Mouse (Mus musculus) gastrocnemius, adult 2 months (tissue): ENCODE results near the gene Ppp2r2c. TPM values are rescaled to one million over a fixed set of nuclear protein-coding genes. Genes with fewer than 3 reads are reported as not detected.

ENCODE experiments used
- DNase-seq: peaks from one replicate; pipeline ENCODE4 v3.0.0; 2022
- H3K27ac ChIP-seq: fragments of 200-600 bp; 2 replicates; pipeline ENCODE4 v1.8.1; 2022; ENCODE audit warnings: mild to moderate bottlenecking
- H3K4me3 ChIP-seq: fragments of 200-600 bp; 2 replicates; pipeline ENCODE4 v1.8.1; 2022; ENCODE audit warnings: mild to moderate bottlenecking, moderate library complexity
- CTCF ChIP-seq: fragments of 200-600 bp; IDR thresholded peaks from 2 replicates; pipeline ENCODE4 v1.8.1; 2022; ENCODE audit warnings: antibody characterized with exemption, mild to moderate bottlenecking, moderate library complexity
- intact Hi-C: fragments of 180-260 bp; cut with DNase I; formaldehyde crosslinking; loops from one replicate; pipeline ENCODE4 v1.15.1; 2025
- total RNA-seq, 2 experiments: library from RNA; stranded (reverse); gene quantifications; 2 replicates each; pipeline ENCODE4 v1.2.3; 2021

The Ppp2r2c gene
- total RNA-seq, 2 experiments from 2014 or later = 0.17 to 0.18 TPM

DNA sequence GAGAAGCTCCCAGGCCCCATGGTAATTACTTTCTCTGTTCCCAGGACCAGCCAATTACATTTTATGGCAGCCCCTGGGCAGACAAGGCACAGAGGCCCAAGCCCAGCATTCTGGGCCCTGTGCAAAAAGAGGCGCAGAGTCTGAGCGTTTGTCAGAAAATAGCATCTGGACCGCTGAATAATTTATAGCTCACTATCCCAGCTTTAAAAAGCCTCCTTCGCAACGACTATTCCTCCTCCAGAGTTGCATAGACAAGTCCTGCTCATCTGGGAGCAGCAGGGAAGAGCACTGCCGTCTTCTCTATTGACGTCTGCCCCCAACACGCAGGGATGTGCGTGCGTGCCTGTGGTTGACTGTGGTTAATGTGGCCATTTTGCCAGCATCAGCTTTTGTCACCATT is 23.8 kb upstream of the Ppp2r2c start:
- Histone ChIP-seq H3K27ac (no peak overlapping the region), H3K4me3 (no peak overlapping the region)
- DNase-seq = no peak
- intact Hi-C loops = no loop called here
- TF ChIP-seq CTCF = no peak

DNA sequence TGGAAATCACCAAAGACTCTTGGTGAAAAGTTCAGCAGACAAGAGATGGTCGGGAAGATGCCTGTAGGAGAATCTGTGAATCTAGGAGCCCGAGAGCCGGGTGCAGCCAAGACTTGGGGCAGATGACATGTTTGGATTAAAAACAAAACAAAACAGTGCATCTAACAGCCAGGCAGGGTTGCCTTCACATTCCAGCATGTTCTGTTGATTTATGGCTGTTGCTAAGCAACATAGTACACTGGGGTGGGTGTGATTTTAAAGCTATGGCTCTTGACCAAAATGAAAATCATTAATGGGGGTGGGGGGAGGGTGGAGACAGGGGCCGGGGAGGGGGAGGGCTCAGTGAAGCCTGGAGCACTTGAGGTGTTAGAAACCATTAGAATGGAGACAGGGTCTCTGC is 16.7 kb upstream of the Ppp2r2c start:
- TF ChIP-seq CTCF = no peak
- no peak for DNase-seq
- intact Hi-C loops = no loop called here
- H3K27ac ChIP-seq = no peak overlapping the region
- no peak overlapping the region for H3K4me3 ChIP-seq

- TF ChIP-seq CTCF = no peak
- no peak overlapping the region for H3K4me3 ChIP-seq
Measured at GRCm38 (mm10) chr5:36855180-36855579, 13.1 kb upstream of the Ppp2r2c start.

GRCm38 (mm10) chr5:36856529-36856928 is 11.8 kb upstream of the Ppp2r2c start:
- no peak overlapping the region for H3K27ac ChIP-seq
- no peak for TF ChIP-seq CTCF
- H3K4me3 ChIP-seq = no peak overlapping the region
- DNase-seq = no peak
- intact Hi-C loops = no loop called here

More at GRCm38 (mm10) chr5:36855180-36855579, 13.1 kb upstream of the Ppp2r2c start:
- intact Hi-C loops = no loop called here
- DNase-seq = no peak
- H3K27ac ChIP-seq = no peak overlapping the region

DNA sequence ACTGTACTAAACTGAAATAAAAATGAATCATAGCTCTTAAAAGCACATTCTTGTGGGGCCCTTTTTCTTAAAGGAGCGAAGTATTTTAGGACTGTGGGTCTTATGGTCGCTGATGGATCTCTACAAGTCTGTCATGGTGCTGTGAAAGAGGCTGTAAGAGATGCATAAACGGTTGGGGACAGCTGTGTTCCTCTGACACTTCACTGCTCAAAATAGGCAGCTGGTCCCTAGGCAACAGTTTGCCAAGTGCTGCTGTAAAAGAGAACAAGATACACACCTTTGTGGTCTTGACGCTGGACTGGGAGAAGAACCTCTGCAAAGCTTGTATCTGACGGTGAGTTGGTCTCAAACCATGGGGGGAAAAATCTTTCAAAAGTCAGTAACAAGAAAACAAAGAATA is 10.8 kb upstream of the Ppp2r2c start:
- no peak for TF ChIP-seq CTCF
- intact Hi-C loops = no loop called here
- no peak for DNase-seq
- Histone ChIP-seq H3K27ac (no peak overlapping the region), H3K4me3 (no peak overlapping the region)

DNA sequence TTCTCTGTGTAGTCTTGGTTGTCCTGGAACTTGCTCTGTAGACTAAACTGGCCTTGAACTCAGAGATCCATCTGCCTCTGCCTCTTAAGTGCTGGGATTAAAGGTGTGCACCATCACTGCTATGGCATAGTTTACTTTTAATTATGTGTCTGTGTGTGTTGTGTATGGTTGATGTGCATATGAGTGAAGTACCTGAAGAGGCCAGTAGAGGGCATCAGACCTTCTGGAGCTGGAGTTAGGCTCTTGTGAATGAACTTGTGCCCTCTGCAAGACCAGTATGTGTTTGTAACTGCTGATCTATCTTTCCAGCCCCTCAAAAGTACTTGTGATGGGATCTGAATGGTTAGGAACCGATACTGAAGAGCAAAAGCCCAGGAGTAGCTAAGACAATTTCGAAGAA is 7.2 kb upstream of the Ppp2r2c start:
- Histone ChIP-seq H3K4me3 (no peak overlapping the region), H3K27ac (no peak overlapping the region)
- peak; percentile 41 for TF ChIP-seq CTCF
- DNase-seq = no peak
- intact Hi-C loops = no loop called here

DNA sequence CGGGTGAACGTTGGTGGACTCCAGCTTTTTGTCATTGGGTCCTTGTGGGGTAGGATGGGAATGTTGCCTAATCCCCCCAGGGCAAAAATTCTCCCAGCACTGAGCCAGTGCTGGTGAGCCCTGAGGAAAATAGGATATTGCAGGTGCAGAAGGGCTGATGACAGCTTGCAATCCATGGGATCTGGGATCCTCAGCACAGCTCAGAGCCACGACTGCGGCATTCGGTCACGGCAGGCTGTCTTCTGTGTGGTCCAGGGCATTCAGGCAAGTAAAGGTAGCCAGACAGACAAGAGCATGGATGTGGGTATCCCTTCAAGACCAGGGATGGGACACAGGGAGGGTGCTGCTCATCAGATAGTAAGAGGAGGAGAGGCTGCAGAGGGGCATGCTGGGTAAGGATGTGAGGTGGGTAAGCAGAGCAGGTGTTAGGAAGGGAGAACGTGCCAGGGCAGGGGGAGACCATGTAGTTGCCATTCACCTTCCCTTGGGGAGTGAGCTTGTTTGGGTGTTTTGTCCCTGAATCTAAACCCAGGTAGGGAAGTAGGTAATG is 1.5 kb upstream of the Ppp2r2c start:
- Histone ChIP-seq H3K27ac (no peak overlapping the region), H3K4me3 (no peak overlapping the region)
- DNase-seq = no peak
- intact Hi-C loops = no loop called here
- TF ChIP-seq CTCF = no peak

DNA sequence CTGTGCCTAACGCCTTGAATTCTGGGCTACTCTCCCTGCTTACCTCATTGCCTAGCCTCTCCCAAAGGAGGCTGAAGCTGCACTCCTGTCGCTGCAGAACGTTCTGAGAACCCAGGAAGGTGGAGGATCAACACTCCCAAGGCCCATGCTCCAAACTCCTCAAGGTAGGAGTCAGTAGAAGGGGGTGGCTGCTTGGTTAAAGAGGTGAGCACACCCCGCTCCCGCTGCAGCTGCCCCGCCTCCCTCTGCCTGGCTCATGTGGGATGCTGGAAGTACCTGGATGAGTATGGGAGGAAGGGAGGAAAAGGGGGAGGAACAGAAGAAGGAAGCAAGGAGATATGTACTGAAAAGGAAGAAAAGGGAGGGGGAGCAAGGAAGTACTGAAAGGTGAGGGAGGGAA is 752 bp upstream of the Ppp2r2c start:
- Histone ChIP-seq H3K27ac (no peak overlapping the region), H3K4me3 (no peak overlapping the region)
- TF ChIP-seq CTCF = no peak
- no peak for DNase-seq
- intact Hi-C loops = no loop called here

DNA sequence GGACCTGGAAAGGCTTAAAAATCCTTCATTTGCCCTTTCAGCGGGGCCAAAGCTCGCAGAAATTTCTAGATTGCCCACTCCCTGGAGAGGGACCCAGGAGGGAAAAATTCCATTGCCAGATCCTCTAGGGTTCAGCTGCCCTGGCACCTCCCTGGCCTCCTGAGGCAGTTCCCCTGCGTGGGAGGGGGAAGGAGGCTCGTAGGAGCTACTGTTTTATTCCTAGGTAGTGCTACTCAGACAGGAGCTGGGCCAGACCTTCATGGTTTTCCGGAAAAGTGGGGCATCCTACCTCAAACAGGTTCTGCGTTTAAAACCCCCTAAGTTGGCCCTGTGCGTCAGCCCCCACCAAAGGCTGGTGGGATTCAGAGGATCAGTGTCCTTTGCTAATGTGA is 869 bp downstream of the Ppp2r2c start:
- Histone ChIP-seq H3K4me3 (peak overlapping the region; percentile 43), H3K27ac (no peak overlapping the region)
- intact Hi-C loops = no loop called here
- no peak for TF ChIP-seq CTCF
- DNase-seq = no peak

DNA sequence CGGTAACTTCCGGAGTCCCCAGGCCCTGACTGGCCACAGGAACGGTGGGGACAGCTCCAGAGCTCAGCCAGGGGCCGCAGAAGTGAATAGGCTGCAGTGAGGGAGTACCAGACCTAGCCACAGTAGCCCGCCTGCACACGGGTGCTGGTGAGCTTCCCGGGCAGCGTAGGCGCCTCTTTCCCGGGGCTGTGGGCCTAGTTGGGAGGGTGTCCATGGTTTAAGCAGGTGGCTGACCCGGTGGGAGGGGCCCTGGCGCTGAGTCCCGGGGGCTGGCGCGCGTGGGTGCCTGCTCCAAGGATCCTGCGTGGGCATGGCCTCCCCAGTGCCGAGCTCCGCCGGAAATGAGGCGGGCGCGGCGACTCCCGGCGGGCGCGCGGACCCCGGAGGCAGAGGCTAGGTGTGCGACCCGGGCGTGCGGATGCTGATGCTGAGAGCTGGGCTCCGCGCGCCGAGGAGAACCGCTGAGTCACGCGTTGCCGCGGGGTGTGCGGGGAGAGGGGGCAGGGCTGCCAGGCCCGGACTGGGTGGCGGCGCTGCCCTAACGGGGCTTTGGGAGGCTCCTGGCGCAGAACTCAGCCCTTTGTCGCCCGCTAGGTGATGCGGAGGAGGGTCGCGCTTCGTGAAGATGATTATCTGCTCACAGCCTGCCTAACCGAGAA is 1.4 kb downstream of the Ppp2r2c start:
- intact Hi-C loops = no loop called here
- no peak for TF ChIP-seq CTCF
- no peak for DNase-seq
- H3K27ac ChIP-seq = no peak overlapping the region
- H3K4me3 ChIP-seq = peak overlapping the region; percentile 34

DNA sequence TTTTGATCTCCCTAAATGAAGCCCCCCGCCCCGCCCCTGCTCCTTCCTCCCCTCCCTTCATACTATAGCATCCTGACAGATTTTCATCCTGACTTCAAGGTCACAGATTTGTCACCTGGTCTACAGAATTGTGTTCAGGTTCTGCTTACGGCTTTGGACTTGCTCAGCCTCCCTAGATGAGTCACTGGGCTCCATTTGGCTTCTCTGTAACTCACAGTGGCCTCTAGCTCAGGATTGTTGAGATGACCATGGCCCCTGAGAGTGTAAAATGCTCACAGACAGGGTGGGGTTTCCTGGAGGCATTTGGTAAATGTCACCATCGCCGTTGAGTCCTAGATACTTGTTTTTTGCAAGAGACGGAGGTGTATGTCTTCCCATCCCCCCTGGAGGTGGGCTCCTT is 2.6 kb downstream of the Ppp2r2c start:
- Histone ChIP-seq H3K4me3 (no peak overlapping the region), H3K27ac (no peak overlapping the region)
- TF ChIP-seq CTCF = no peak
- DNase-seq = no peak
- intact Hi-C loops = no loop called here

GRCm38 (mm10) chr5:36875956-36876355 is 7.6 kb downstream of the Ppp2r2c start:
- no peak for TF ChIP-seq CTCF
- intact Hi-C loops = no loop called here
- no peak overlapping the region for H3K27ac ChIP-seq
- no peak overlapping the region for H3K4me3 ChIP-seq
- no peak for DNase-seq

GRCm38 (mm10) chr5:36876777-36877396 is 8.6 kb downstream of the Ppp2r2c start:
- no peak for TF ChIP-seq CTCF
- no peak overlapping the region for H3K4me3 ChIP-seq
- no peak for DNase-seq
- intact Hi-C loops = no loop called here
- no peak overlapping the region for H3K27ac ChIP-seq

- no peak overlapping the region for H3K27ac ChIP-seq
- TF ChIP-seq CTCF = no peak
- intact Hi-C loops = no loop called here
- H3K4me3 ChIP-seq = no peak overlapping the region
- no peak for DNase-seq
Measured at GRCm38 (mm10) chr5:36877641-36878040, 9.3 kb downstream of the Ppp2r2c start.
